Mouse (Mus musculus) heart, embryonic 15.5 days (tissue): ENCODE data around the gene Gpr34. TPM values are rescaled to one million over a fixed set of nuclear protein-coding genes. Genes with fewer than 3 reads are reported as not detected.

Source experiments
- ATAC-seq: fragments of 200-750 bp; cut with Nextera tagmentation; replicated peaks from 2 replicates; pipeline ENCODE4 v1.8.0; 2017; ENCODE audit warnings: low read depth, moderate TSS enrichment; ENCODE audit not compliant: insufficient number of reproducible peaks, insufficient read depth, low FRiP score
- H3K27ac ChIP-seq: fragments of 300-500 bp; sonication (generic); 2 replicates; pipeline ENCODE4 v1.5.1; 2015; ENCODE audit warnings: mild to moderate bottlenecking, inconsistent platforms
- H3K27me3 ChIP-seq: fragments of 300-500 bp; sonication (generic); 2 replicates; pipeline ENCODE4 v1.6.1; 2015; ENCODE audit warnings: inconsistent platforms
- H3K36me3 ChIP-seq: fragments of 300-500 bp; sonication (generic); 2 replicates; pipeline ENCODE4 v1.6.1; 2015; ENCODE audit warnings: mild to moderate bottlenecking, inconsistent platforms
- H3K4me1 ChIP-seq: fragments of 300-500 bp; sonication (generic); replicated peaks from 2 replicates; pipeline ENCODE4 v1.6.1; 2015; ENCODE audit warnings: inconsistent platforms
- H3K4me2 ChIP-seq: fragments of 300-500 bp; sonication (generic); 2 replicates; pipeline ENCODE4 v1.6.1; 2015; ENCODE audit warnings: inconsistent platforms, mild to moderate bottlenecking, moderate library complexity
- H3K4me3 ChIP-seq: fragments of 300-500 bp; sonication (generic); 2 replicates; pipeline ENCODE4 v1.5.1; 2015; ENCODE audit warnings: mild to moderate bottlenecking, inconsistent platforms
- H3K9ac ChIP-seq: fragments of 300-500 bp; sonication (generic); 2 replicates; pipeline ENCODE4 v1.6.1; 2015; ENCODE audit warnings: mild to moderate bottlenecking, inconsistent platforms
- H3K9me3 ChIP-seq: fragments of 300-500 bp; sonication (generic); replicated peaks from 2 replicates; pipeline ENCODE4 v1.6.1; 2016; ENCODE audit warnings: inconsistent platforms
- WGBS: fragments of 180-500 bp; shearing (Covaris S2); methylation state at CpG from one replicate; pipeline ENCODE4 v1.1.7; 2015; ENCODE audit warnings: mixed read lengths; 5-methylcytosine and 5-hydroxymethylcytosine counted together
- microRNA-seq: library from miRNA; unstranded; fragments of <30 nt; microRNA quantifications from one replicate; pipeline ENCODE4, GENCODE M21; 2016
- polyA plus RNA-seq: library from polyadenylated mRNA; unstranded; fragments of >200 nt; fragmentation: Nextera tagmentation; extraction: Ambion mirVana; gene quantifications from 2 replicates; pipeline ENCODE4 v1.2.1, GENCODE M21; 2015

The Gpr34 gene
- polyA plus RNA-seq, 1 experiment from 2014 or later: 0.97 TPM

GRCm38 (mm10) chrX:13673001-13673400 is 41.1 kb downstream of the Gpr34 start:
- no peak overlapping the region for H3K4me2 ChIP-seq
- no peaks in the 10 kb centered on the region for H3K36me3 ChIP-seq
- no peak overlapping the region for H3K4me3 ChIP-seq
- no peak overlapping the region for H3K9ac ChIP-seq
- ATAC-seq: no peak
- H3K4me1 ChIP-seq: no peaks in the 10 kb centered on the region
- H3K27ac ChIP-seq: no peak overlapping the region
- H3K27me3 ChIP-seq: no peaks in the 10 kb centered on the region
- H3K9me3 ChIP-seq: no peaks in the 10 kb centered on the region
- 77% methylated on average over 3 of the region's 3 CpGs for WGBS

- no peak overlapping the region for H3K27ac ChIP-seq
- H3K4me2 ChIP-seq: no peak overlapping the region
- ATAC-seq: no peak
- 76% methylated on average over 3 of the region's 3 CpGs for whole genome bisulfite sequencing
- no peak overlapping the region for H3K4me3 ChIP-seq
- H3K9me3 ChIP-seq: no peaks in the 10 kb centered on the region
- no peaks in the 10 kb centered on the region for H3K4me1 ChIP-seq
- no peaks in the 10 kb centered on the region for H3K27me3 ChIP-seq
- H3K9ac ChIP-seq: no peak overlapping the region
- no peaks in the 10 kb centered on the region for H3K36me3 ChIP-seq
These were observed 49.9 kb downstream of the Gpr34 start for GRCm38 (mm10) chrX:13681748-13682147.

GRCm38 (mm10) chrX:13686589-13686988 is 54.7 kb downstream of the Gpr34 start:
- Histone ChIP-seq H3K9ac (no peak overlapping the region), H3K36me3 (no peaks in the 10 kb centered on the region), H3K4me2 (no peak overlapping the region), H3K27me3 (no peaks in the 10 kb centered on the region), H3K27ac (no peak overlapping the region), H3K4me3 (no peak overlapping the region), H3K9me3 (no peaks in the 10 kb centered on the region), H3K4me1 (no peaks in the 10 kb centered on the region)
- no peak for ATAC-seq
- WGBS: 74% methylated on average over 1 of the region's 1 CpGs

- H3K4me1 ChIP-seq: no peaks in the 10 kb centered on the region
- no peak overlapping the region for H3K4me3 ChIP-seq
- no peaks in the 10 kb centered on the region for H3K27me3 ChIP-seq
- H3K4me2 ChIP-seq: no peak overlapping the region
- no peaks in the 10 kb centered on the region for H3K9me3 ChIP-seq
- H3K27ac ChIP-seq: no peak overlapping the region
- no peak overlapping the region for H3K9ac ChIP-seq
- ATAC-seq: no peak
- H3K36me3 ChIP-seq: no peaks in the 10 kb centered on the region
- 71% methylated on average over 2 of the region's 2 CpGs for WGBS
These were observed 56.5 kb downstream of the Gpr34 start for GRCm38 (mm10) chrX:13688356-13688755.

Small RNA genes within 50 kb of the gene (microRNA-seq; reads per million reads assigned to microRNA genes)
- gene Gm25246: not detected

Other genes starting within 250 kb of the Gpr34 start
- gene Nyx, start 166.0 kb upstream of the Gpr34 start, polyA plus RNA-seq: 0.06 and 0.18 TPM in 2 replicates
- gene Gpr82, start 29.3 kb downstream of the Gpr34 start, polyA plus RNA-seq: 0.09 and 0.10 TPM in 2 replicates
- gene Cask, start 219.3 kb downstream of the Gpr34 start, polyA plus RNA-seq: 6.1 and 6.9 TPM in 2 replicates